Mouse (Mus musculus) frontal cortex, adult 2 months (tissue): Measurements from ENCODE around the gene Olfr804. TPM values are rescaled to one million over a fixed set of nuclear protein-coding genes. Genes with fewer than 3 reads are reported as not detected.

Source experiments
- DNase-seq, 2 experiments: peaks; one replicate each; pipeline ENCODE4 v3.0.0; 2022; ENCODE audit warnings: low spot score in 1 of 2; ENCODE audit errors: extremely low spot score in 1 of 2
- polyA plus RNA-seq: library from polyadenylated mRNA; depleted of rRNA; stranded (reverse); fragments of >200 nt; gene quantifications from 2 replicates; pipeline ENCODE4 v1.2.3, GENCODE M21; 2012; rRNA removed

Gene Olfr804
- not detected in 2 replicates for polyA plus RNA-seq

DNA sequence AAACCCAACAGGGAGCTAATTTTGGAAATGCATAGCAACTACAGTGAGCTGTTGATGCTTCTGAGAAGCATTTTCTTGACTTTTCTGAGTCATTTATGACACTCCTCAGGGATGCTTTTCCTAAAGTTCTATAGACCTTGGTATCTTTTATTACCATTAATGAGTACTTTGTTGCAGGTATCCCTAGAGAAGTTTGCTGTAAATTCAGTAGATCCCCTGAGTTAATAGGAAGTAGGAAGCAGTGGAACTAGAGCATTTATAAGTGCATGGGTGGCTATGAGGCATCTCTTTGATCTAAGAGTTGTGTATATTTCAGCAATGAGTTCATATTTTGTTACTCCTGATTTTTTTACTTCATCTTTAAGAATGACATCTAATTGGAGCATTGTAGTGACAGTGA, at the start of gene Olfr804:
Gene Olfr804, plus strand, starts transcription at position 301 of the 400 bp plus-strand sequence.
- DNase-seq, result no peak

DNA sequence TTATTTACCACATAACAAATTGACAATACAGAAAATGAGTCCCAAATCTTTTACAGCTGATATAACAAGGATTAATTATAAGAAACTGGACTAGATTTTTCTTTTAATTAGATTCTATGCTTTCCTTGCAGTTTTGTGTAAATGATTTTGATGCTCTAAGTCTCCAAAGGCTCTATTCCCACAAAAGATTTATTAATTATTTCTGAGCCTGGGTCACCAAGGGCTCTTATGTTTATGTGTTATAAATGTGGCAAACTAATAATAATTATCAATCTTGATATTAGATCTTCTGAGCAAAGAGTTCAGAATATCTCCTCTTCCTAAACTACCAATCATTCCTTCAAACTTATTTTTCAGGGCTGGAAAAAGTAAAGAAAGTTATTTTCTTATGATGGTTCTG, 45.6 kb upstream of the Olfr804 start, which contains the start of gene Olfr800:
Gene Olfr800, plus strand, starts transcription at position 301 of the 400 bp plus-strand sequence.
- no peak for DNase-seq

DNA sequence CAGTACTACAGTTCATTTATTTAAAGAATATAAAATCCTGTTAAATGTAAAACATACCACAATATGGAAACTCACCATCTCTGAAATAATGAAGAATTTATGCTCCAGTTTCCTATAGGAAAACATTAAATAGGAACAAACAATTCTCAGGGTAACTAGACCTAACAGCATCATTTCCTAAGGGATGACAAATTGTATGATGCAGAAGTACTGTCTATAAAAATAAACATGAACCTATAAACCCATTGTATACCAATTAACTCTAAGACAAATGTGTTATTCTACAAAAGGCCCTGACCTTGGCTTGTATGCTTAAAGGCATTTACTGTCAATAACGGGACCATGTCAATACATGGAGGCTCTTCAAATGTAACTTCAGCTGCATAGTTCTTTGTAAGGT, 29.2 kb upstream of the Olfr804 start, which contains the start of gene Olfr801:
Gene Olfr801, minus strand, starts transcription at position 101 of the 400 bp plus-strand sequence.
- DNase-seq, result no peak

DNA sequence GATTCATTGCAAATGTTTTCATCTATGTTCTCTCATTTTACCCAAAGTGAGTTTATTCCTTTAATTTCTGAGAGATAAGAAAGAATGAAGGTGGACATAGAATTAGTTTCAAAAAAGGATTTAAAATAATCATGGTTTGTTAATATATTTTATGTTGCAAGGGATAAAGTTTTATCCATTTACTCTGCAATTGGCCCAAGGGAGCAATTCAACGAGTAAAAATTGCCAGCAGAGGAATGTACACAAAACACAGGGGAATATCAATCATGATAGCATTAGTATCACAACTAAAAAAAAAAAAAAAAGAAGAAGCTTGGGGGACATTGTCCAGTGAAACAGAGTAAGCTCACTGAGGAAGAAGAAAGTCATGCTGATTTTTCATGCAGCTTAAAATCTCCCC, 14.9 kb upstream of the Olfr804 start, which contains the start of gene Olfr802:
Gene Olfr802, minus strand, starts transcription at position 101 of the 400 bp plus-strand sequence.
- DNase-seq, result no peak

DNA sequence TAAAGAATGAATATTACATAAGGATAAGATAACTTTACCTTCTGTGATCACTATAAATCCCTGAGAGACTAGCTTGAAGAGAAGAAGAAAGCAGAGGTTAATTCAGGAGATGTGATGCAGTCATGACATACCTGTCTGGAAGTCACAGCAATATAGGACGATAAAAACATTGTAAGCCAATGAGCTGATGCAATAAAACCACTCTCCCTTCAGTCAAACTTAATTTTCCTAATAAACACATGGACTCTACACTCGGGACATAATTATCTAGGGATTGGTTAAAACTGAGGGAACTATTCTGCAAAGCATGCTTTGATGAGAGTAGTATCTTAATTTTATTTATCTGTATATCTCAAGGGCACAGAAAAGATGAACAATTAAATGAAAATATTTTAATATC, 8.8 kb upstream of the Olfr804 start, which contains the start of gene Olfr803:
Gene Olfr803, minus strand, starts transcription at position 101 of the 400 bp plus-strand sequence.
- no peak for DNase-seq

DNA sequence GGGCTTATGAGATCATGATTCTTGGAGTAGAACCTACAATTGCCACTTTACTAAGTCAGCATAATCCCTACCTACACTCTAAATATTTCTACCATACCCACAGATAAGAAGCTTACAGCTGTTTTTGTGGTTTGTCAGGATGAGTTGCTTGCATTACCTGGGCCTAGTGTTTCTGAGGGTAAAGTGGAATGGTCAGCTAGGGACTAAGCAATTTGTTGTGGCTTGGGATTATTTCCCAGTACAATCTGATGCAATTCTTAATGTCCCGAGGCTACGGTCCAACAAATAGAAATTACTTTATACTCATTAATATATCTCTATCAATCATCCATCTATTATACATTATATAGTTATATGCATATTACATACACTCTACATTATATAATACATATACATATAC, 26.3 kb downstream of the Olfr804 start, which contains the start of gene Olfr805:
Gene Olfr805, minus strand, starts transcription at position 101 of the 400 bp plus-strand sequence.
- no peak for DNase-seq

DNA sequence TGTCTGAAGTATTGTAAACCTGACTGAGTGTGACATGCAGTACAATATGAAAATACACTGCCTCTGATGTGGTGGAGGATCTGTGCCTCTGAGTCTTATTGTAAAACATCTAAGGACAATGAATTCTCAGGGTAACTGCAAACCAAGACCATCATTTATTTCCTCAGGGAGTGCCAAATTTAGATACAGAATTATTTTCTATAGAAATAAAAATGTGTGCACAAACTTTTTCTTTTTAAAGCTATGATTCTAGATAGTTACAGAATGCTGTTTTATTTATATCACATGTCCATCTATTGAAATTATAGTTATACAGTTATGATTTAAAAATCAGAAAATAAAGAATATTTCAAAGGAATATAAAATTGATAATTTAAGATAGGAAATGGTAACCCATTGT, 38.8 kb downstream of the Olfr804 start, which contains the start of gene Olfr806:
Gene Olfr806, minus strand, starts transcription at position 101 of the 400 bp plus-strand sequence.
- no peak for DNase-seq

DNA sequence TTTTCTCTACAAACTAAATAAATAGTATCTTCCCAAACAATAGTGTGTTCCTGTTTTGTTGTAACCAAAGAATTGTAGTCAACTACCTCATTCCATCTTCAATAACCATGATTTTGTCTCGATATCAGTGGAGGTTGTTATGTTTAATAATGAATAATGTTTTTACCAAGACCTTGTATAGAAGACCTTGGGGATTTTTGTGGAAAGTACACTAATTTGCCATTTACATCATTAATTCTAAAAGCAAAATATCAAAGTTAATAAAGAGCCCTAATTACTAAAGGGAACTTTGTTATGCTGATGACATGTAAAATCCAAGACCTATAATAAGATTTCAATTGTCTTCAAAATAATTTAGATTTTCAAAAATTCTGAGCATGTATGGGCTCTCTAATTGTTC, 54.7 kb downstream of the Olfr804 start, which contains the start of gene Olfr807:
Gene Olfr807, minus strand, starts transcription at position 101 of the 400 bp plus-strand sequence.
- no peak for DNase-seq

Other genes with a start within 250 kb of the Olfr804 start
- not detected in 2 replicates for gene Olfr787, start 241.3 kb upstream of the Olfr804 start, polyA plus RNA-seq
- gene Olfr788, start 232.2 kb upstream of the Olfr804 start, polyA plus RNA-seq, result 0.11 TPM in 1 of 2 replicates, not detected in the other
- gene Olfr789, start 218.5 kb upstream of the Olfr804 start, polyA plus RNA-seq, result not detected in 2 replicates
- gene Olfr790, start 204.7 kb upstream of the Olfr804 start, polyA plus RNA-seq, result not detected in 2 replicates
- not detected in 2 replicates for gene Olfr791, start 181.4 kb upstream of the Olfr804 start, polyA plus RNA-seq
- gene Olfr792, start 164.0 kb upstream of the Olfr804 start, polyA plus RNA-seq, result 0.04 TPM in 1 of 2 replicates, not detected in the other
- not detected in 2 replicates for gene Olfr794, start 135.6 kb upstream of the Olfr804 start, polyA plus RNA-seq
- gene Olfr796, start 90.6 kb upstream of the Olfr804 start, polyA plus RNA-seq, result not detected in 2 replicates
- not detected in 2 replicates for gene Olfr798, start 75.3 kb upstream of the Olfr804 start, polyA plus RNA-seq
- gene Olfr799, start 65.7 kb upstream of the Olfr804 start, polyA plus RNA-seq, result not detected in 2 replicates
- gene Olfr800, start 45.5 kb upstream of the Olfr804 start, polyA plus RNA-seq, result not detected in 2 replicates
- gene Olfr801, start 29.3 kb upstream of the Olfr804 start, polyA plus RNA-seq, result 0.04 TPM in 1 of 2 replicates, not detected in the other
- gene Olfr802, start 15.0 kb upstream of the Olfr804 start, polyA plus RNA-seq, result not detected in 2 replicates
- not detected in 2 replicates for gene Olfr803, start 8.9 kb upstream of the Olfr804 start, polyA plus RNA-seq
- not detected in 2 replicates for gene Olfr805, start 26.2 kb downstream of the Olfr804 start, polyA plus RNA-seq
- not detected in 2 replicates for gene Olfr806, start 38.7 kb downstream of the Olfr804 start, polyA plus RNA-seq
- not detected in 2 replicates for gene Olfr807, start 54.6 kb downstream of the Olfr804 start, polyA plus RNA-seq
- not detected in 2 replicates for gene Olfr808, start 62.3 kb downstream of the Olfr804 start, polyA plus RNA-seq
- not detected in 2 replicates for gene Olfr809, start 71.4 kb downstream of the Olfr804 start, polyA plus RNA-seq
- gene Olfr810, start 91.7 kb downstream of the Olfr804 start, polyA plus RNA-seq, result not detected in 2 replicates
- gene Olfr811, start 101.2 kb downstream of the Olfr804 start, polyA plus RNA-seq, result not detected in 2 replicates
- gene Olfr812, start 142.9 kb downstream of the Olfr804 start, polyA plus RNA-seq, result not detected in 2 replicates
- gene Olfr813, start 152.2 kb downstream of the Olfr804 start, polyA plus RNA-seq, result not detected in 2 replicates
- gene Olfr814, start 176.6 kb downstream of the Olfr804 start, polyA plus RNA-seq, result not detected in 2 replicates
- gene Olfr815, start 202.7 kb downstream of the Olfr804 start, polyA plus RNA-seq, result not detected in 2 replicates
- gene Olfr816, start 212.4 kb downstream of the Olfr804 start, polyA plus RNA-seq, result not detected in 2 replicates
- gene Olfr818, start 245.9 kb downstream of the Olfr804 start, polyA plus RNA-seq, result not detected in 2 replicates